Mouse (Mus musculus): ENCODE data around the gene Btbd35f7. TPM values are rescaled to one million over a fixed set of nuclear protein-coding genes. Genes with fewer than 3 reads are reported as not detected.
"Not testable (repeated sequence)": the region's sequence is repeated elsewhere in the genome, so short reads cannot be mapped to it uniquely, and the experiment has no call there.

The Btbd35f7 gene
- total RNA-seq (2015; ENCODE audit: low replicate concordance), result not detected in 2 replicates
- total RNA-seq (2017; ENCODE audit: low replicate concordance), result not detected in 2 replicates

GRCm38 (mm10) chrX:5668767-5669166 is at the start of gene Btbd35f7:
TSS of gene Btbd35f7 (plus strand) at chrX:5669067.
- not testable (repeated sequence) for ATAC-seq (replicated peaks; ENCODE audit: low FRiP score, poor library complexity, severe bottlenecking)

Other genes with a start within 250 kb of the Btbd35f7 start
- gene Mycs, start 199.8 kb upstream of the Btbd35f7 start, total RNA-seq (2015; ENCODE audit: low replicate concordance), result not detected in 2 replicates
- gene Mycs, start 199.8 kb upstream of the Btbd35f7 start, total RNA-seq (2017; ENCODE audit: low replicate concordance), result not detected in 2 replicates